Mouse (Mus musculus) kidney, embryonic 14.5 days (tissue): Measurements from ENCODE around the gene Gm43064. TPM values are rescaled to one million over a fixed set of nuclear protein-coding genes. Genes with fewer than 3 reads are reported as not detected.

ENCODE experiments used
- ATAC-seq: fragments of 200-750 bp; cut with Nextera tagmentation; 2 replicates; pipeline ENCODE4 v1.8.0; 2017; ENCODE audit warnings: moderate number of reproducible peaks, mild to moderate bottlenecking, moderate TSS enrichment, moderate library complexity; ENCODE audit not compliant: low FRiP score, low TSS enrichment
- H3K27ac ChIP-seq: fragments of 300-500 bp; sonication (generic); 2 replicates; pipeline ENCODE4 v1.5.1; 2014; ENCODE audit warnings: low read depth, mild to moderate bottlenecking, low read length, moderate library complexity, mixed read lengths
- H3K27me3 ChIP-seq: fragments of 300-500 bp; sonication (generic); 2 replicates; pipeline ENCODE4 v1.6.1; 2014; ENCODE audit warnings: mild to moderate bottlenecking, low read length; ENCODE audit not compliant: control insufficient read depth, insufficient read depth
- H3K36me3 ChIP-seq: fragments of 300-500 bp; sonication (generic); 2 replicates; pipeline ENCODE4 v1.6.1; 2014; ENCODE audit warnings: low read length, mixed read lengths; ENCODE audit not compliant: control insufficient read depth, insufficient read depth
- H3K4me1 ChIP-seq: fragments of 300-500 bp; sonication (generic); 2 replicates; pipeline ENCODE4 v1.6.1; 2014; ENCODE audit warnings: low read length, mixed read lengths; ENCODE audit not compliant: control insufficient read depth, insufficient read depth
- H3K4me2 ChIP-seq: fragments of 300-500 bp; sonication (generic); replicated peaks from 2 replicates; pipeline ENCODE4 v1.6.1; 2014; ENCODE audit warnings: low read depth, mild to moderate bottlenecking, low read length
- H3K4me3 ChIP-seq: fragments of 300-500 bp; sonication (generic); 2 replicates; pipeline ENCODE4 v1.5.1; 2014; ENCODE audit warnings: mild to moderate bottlenecking, low read length
- H3K9ac ChIP-seq: fragments of 300-500 bp; sonication (generic); 2 replicates; pipeline ENCODE4 v1.6.1; 2014; ENCODE audit warnings: low read depth, mild to moderate bottlenecking, low read length, moderate library complexity
- H3K9me3 ChIP-seq: fragments of 300-500 bp; sonication (generic); 2 replicates; pipeline ENCODE4 v1.6.1; 2016; ENCODE audit warnings: low read length; ENCODE audit not compliant: control insufficient read depth
- WGBS: fragments of 180-500 bp; shearing (Covaris S2); extraction: QIAGEN DNeasy Blood & Tissue Kit; methylation state at CpG from one replicate; pipeline ENCODE4 v1.1.7; 2014; 5-methylcytosine and 5-hydroxymethylcytosine counted together
- polyA plus RNA-seq: library from polyadenylated mRNA; unstranded; fragments of >200 nt; fragmentation: Nextera tagmentation; extraction: Ambion mirVana; gene quantifications from 2 replicates; pipeline ENCODE4 v1.2.1, GENCODE M21; 2014

The Gm43064 gene
- polyA plus RNA-seq, 1 experiment from 2014 or later: 0.12 TPM

- Histone ChIP-seq H3K9ac (no peak overlapping the region), H3K9me3 (no peaks in the 10 kb centered on the region), H3K27me3 (no peaks in the 10 kb centered on the region), H3K27ac (no peak overlapping the region), H3K4me1 (no peaks in the 10 kb centered on the region), H3K36me3 (peaks cover 18% of the 10 kb centered on the region), H3K4me3 (no peak overlapping the region), H3K4me2 (no peak overlapping the region)
- ATAC-seq: no peak
- 91% methylated on average over 7 of the region's 7 CpGs for WGBS
These were observed 30.2 kb upstream of the Gm43064 start for GRCm38 (mm10) chr3:103779183-103779582.

- WGBS: 92% methylated on average over 3 of the region's 3 CpGs
- Histone ChIP-seq H3K9ac (no peak overlapping the region), H3K9me3 (no peaks in the 10 kb centered on the region), H3K4me2 (no peak overlapping the region), H3K27me3 (no peaks in the 10 kb centered on the region), H3K27ac (no peak overlapping the region), H3K4me1 (no peaks in the 10 kb centered on the region), H3K36me3 (peaks cover 18% of the 10 kb centered on the region), H3K4me3 (no peak overlapping the region)
- no peak for ATAC-seq
These were observed 29.1 kb upstream of the Gm43064 start for GRCm38 (mm10) chr3:103780271-103780670.

GRCm38 (mm10) chr3:103780777-103781176, 28.6 kb upstream of the Gm43064 start:
- Histone ChIP-seq H3K9me3 (no peaks in the 10 kb centered on the region), H3K27me3 (no peaks in the 10 kb centered on the region), H3K4me2 (no peak overlapping the region), H3K9ac (no peak overlapping the region), H3K4me3 (no peak overlapping the region), H3K27ac (no peak overlapping the region), H3K36me3 (peaks cover 15% of the 10 kb centered on the region), H3K4me1 (no peaks in the 10 kb centered on the region)
- 83% methylated on average over 5 of the region's 5 CpGs for WGBS
- ATAC-seq: no peak

- Histone ChIP-seq H3K4me2 (no peak overlapping the region), H3K27ac (no peak overlapping the region), H3K27me3 (no peaks in the 10 kb centered on the region), H3K4me1 (peaks cover 3% of the 10 kb centered on the region; the same call in 1 of the 2 replicates), H3K9me3 (no peaks in the 10 kb centered on the region), H3K36me3 (no peaks in the 10 kb centered on the region; the same call in 1 of the 2 replicates), H3K9ac (no peak overlapping the region), H3K4me3 (no peak overlapping the region)
- 85% methylated on average over 4 of the region's 4 CpGs for WGBS
- no peak for ATAC-seq
These were observed 26.3 kb upstream of the Gm43064 start for GRCm38 (mm10) chr3:103782844-103783609.

GRCm38 (mm10) chr3:103787225-103787624, 22.1 kb upstream of the Gm43064 start:
- peaks cover 19% of the 10 kb centered on the region; the same call in 1 of the 2 replicates for H3K4me1 ChIP-seq
- H3K9ac ChIP-seq: no peak overlapping the region
- no peak overlapping the region for H3K27ac ChIP-seq
- H3K27me3 ChIP-seq: no peaks in the 10 kb centered on the region
- no peaks in the 10 kb centered on the region for H3K36me3 ChIP-seq
- H3K4me3 ChIP-seq: no peak overlapping the region
- H3K4me2 ChIP-seq: no peak overlapping the region
- ATAC-seq: no peak
- H3K9me3 ChIP-seq: no peaks in the 10 kb centered on the region
- 63% methylated on average over 7 of the region's 7 CpGs for WGBS

- Histone ChIP-seq H3K4me3 (peak overlapping the region; percentile 82; the same call in 1 of the 2 replicates), H3K9me3 (no peaks in the 10 kb centered on the region), H3K27me3 (no peaks in the 10 kb centered on the region), H3K27ac (no peak overlapping the region), H3K9ac (no peak overlapping the region), H3K4me1 (peaks cover 19% of the 10 kb centered on the region; the same call in 1 of the 2 replicates), H3K4me2 (peak overlapping the region; percentile 79; the same call in 1 of the 2 replicates), H3K36me3 (no peaks in the 10 kb centered on the region)
- 77% methylated on average over 7 of the region's 7 CpGs for WGBS
- ATAC-seq: no peak
These were observed 20.3 kb upstream of the Gm43064 start for GRCm38 (mm10) chr3:103789096-103789495.

GRCm38 (mm10) chr3:103789891-103790345, 19.5 kb upstream of the Gm43064 start:
- peak overlapping the region; percentile 96 for H3K9ac ChIP-seq
- H3K36me3 ChIP-seq: no peaks in the 10 kb centered on the region
- no peak for ATAC-seq
- peak overlapping the region; percentile 82 for H3K4me3 ChIP-seq
- WGBS: 4% methylated on average over 14 of the region's 14 CpGs
- no peaks in the 10 kb centered on the region for H3K9me3 ChIP-seq
- no peaks in the 10 kb centered on the region for H3K27me3 ChIP-seq
- H3K4me1 ChIP-seq: peaks cover 19% of the 10 kb centered on the region; the same call in 1 of the 2 replicates
- H3K4me2 ChIP-seq: peak overlapping the region; percentile 79
- peak overlapping the region; percentile 86 for H3K27ac ChIP-seq

- H3K9me3 ChIP-seq: no peaks in the 10 kb centered on the region
- WGBS: under 1% methylated on average over 56 of the region's 61 CpGs
- H3K36me3 ChIP-seq: no peaks in the 10 kb centered on the region
- H3K9ac ChIP-seq: peak overlapping the region; percentile 96
- peaks cover 19% of the 10 kb centered on the region; the same call in 1 of the 2 replicates for H3K4me1 ChIP-seq
- H3K4me3 ChIP-seq: peak overlapping the region; percentile 82
- H3K27ac ChIP-seq: peak overlapping the region; percentile 86
- ATAC-seq: peak; percentile 82
- H3K4me2 ChIP-seq: peak overlapping the region; percentile 79
- no peaks in the 10 kb centered on the region for H3K27me3 ChIP-seq
These were observed 18.8 kb upstream of the Gm43064 start for GRCm38 (mm10) chr3:103790346-103791145.
